ENCODE assay signal across 11 mouse cellular contexts in the genomic region with DNA sequence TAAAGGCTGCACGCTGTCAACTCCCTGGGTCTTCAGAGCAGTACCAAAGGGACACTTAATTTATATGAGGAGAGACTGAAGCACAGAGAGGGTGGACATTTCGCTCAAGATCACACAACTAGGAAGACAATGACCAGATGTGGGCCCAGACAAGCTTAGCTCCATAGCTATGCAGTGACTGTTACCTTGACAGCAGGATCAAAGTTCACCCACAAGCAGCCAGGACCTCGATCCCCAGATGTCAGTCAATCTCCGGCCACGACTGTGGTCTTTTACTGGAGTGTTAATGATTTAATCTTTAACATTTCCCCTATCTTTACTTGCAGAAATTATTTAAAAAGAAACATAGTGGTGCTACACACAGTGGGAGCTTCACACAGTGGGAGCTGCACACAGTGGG. TPM values are rescaled to one million over a fixed set of nuclear protein-coding genes. Genes with fewer than 3 reads are reported as not detected.
DNase-seq lines count a peak whose midpoint lies in the region; ATAC-seq and TF ChIP-seq lines count a peak whose summit lies in the region.
"Had no signal": no experiment of that assay in that cellular context is flagged by ENCODE, and none has a peak within 500 bp of the region (broad histone marks: within the 10 kb centered on the region; RNA-seq: fewer than 3 reads in every experiment).

No protein-coding gene starts in this region.

- no peaks in the 10 kb centered on the region for H3K9me3 ChIP-seq in heart, embryonic 14.5 days (ENCODE audit: control insufficient read depth, low read length)
- H3K9me3 ChIP-seq in kidney, embryonic 16.5 days (ENCODE audit: low read length) = no peaks in the 10 kb centered on the region
- no peaks in the 10 kb centered on the region for H3K9me3 ChIP-seq in liver, embryonic 14.5 days (ENCODE audit: control insufficient read depth, low read length)
- H3K9me3 ChIP-seq: forebrain, embryonic 12.5 days; hindbrain, embryonic 15.5 days had no signal

- H3K27ac ChIP-seq in heart, embryonic 14.5 days (replicated peaks in 1 of 2; ENCODE audit: control insufficient read depth in 1 of 2, insufficient read depth in 1 of 2, low read depth in 2 of 2, low read length in 2 of 2) = peak overlapping the region in 1 of 2 experiments; percentile 24; a peak in 2 of 4 replicates
- peak overlapping the region; percentile 79 for H3K27ac ChIP-seq in kidney, embryonic 16.5 days (ENCODE audit: low read length)
- H3K27ac ChIP-seq in liver, embryonic 14.5 days = no peak overlapping the region
- H3K27ac ChIP-seq: forebrain, embryonic 12.5 days; hindbrain, embryonic 15.5 days had no signal

- H3K4me3 ChIP-seq in heart, embryonic 14.5 days (ENCODE audit: control insufficient read depth in 1 of 2, insufficient read depth in 1 of 2, low read depth in 1 of 2, low read length in 2 of 2) = no peak overlapping the region
- no peak overlapping the region for H3K4me3 ChIP-seq in kidney, embryonic 16.5 days (ENCODE audit: low read length)
- H3K4me3 ChIP-seq in liver, embryonic 14.5 days (ENCODE audit: insufficient read depth in 1 of 2, low read depth in 2 of 2, low read length in 2 of 2) = no peak overlapping the region
- H3K4me3 ChIP-seq: forebrain, embryonic 12.5 days; hindbrain, embryonic 15.5 days had no signal

- 0 out of 2 replicates have a peak, but pooled peaks cover 2% of the 10 kb centered on the region for H3K36me3 ChIP-seq in heart, embryonic 14.5 days (ENCODE audit: control insufficient read depth, insufficient read depth, low read length)
- H3K36me3 ChIP-seq in kidney, embryonic 16.5 days (ENCODE audit: insufficient read depth, low read length) = no peaks in the 10 kb centered on the region
- no peaks in the 10 kb centered on the region for H3K36me3 ChIP-seq in liver, embryonic 14.5 days (replicated peaks; ENCODE audit: control insufficient read depth, insufficient read depth, low read depth)
- H3K36me3 ChIP-seq: forebrain, embryonic 12.5 days; hindbrain, embryonic 15.5 days had no signal

- no peak for TF ChIP-seq CTCF in liver, embryonic 14.5 days (IDR thresholded peaks at IDR 0.05; ENCODE audit: low read depth)

- no peak for DNase-seq in heart, postnatal 36 days
- peak; percentile 35 for DNase-seq in forelimb bud, embryonic 11.5 days (ENCODE audit: low read depth, low spot score)
- DNase-seq in liver, embryonic 14.5 days (ENCODE audit: low read depth in 3 of 3, low spot score in 3 of 3) = no peak
- no peak for DNase-seq in thymus, postnatal 36 days
- no peak for DNase-seq in adrenal gland, postnatal 14 days
- no peak for DNase-seq in adrenal gland, postnatal 36 days
- DNase-seq: lung, postnatal 14 days had no signal

- WGBS in heart, embryonic 14.5 days = 53% methylated on average over 5 of the region's 5 CpGs
- WGBS in kidney, embryonic 16.5 days = 32% methylated on average over 5 of the region's 5 CpGs
- WGBS in liver, embryonic 14.5 days (ENCODE audit: insufficient replicate concordance) = 29% methylated on average over 5 of the region's 5 CpGs

- peaks cover 3% of the 10 kb centered on the region; the same call in 1 of the 2 replicates for H3K27me3 ChIP-seq in heart, embryonic 14.5 days (ENCODE audit: control insufficient read depth, insufficient read depth, low read length)
- H3K27me3 ChIP-seq in kidney, embryonic 16.5 days (ENCODE audit: insufficient read depth, low read length) = no peaks in the 10 kb centered on the region; the same call in 1 of the 2 replicates
- H3K27me3 ChIP-seq in liver, embryonic 14.5 days (ENCODE audit: control insufficient read depth, insufficient read depth, low read length) = no peaks in the 10 kb centered on the region; the same call in none of the 2 replicates
- H3K27me3 ChIP-seq: hindbrain, embryonic 15.5 days had no signal

- ATAC-seq in heart, embryonic 14.5 days (ENCODE audit: insufficient number of reproducible peaks, insufficient read depth, low FRiP score, low read depth) = no peak
- ATAC-seq in kidney, embryonic 16.5 days (ENCODE audit: low FRiP score, low TSS enrichment) = peak; percentile 62; the same call in 1 of the 2 replicates
- ATAC-seq in liver, embryonic 14.5 days (ENCODE audit: insufficient read depth) = no peak

- no peak for TF ChIP-seq EP300 in liver, embryonic 14.5 days (IDR thresholded peaks at IDR 0.05; ENCODE audit: low read depth)

- intact Hi-C loops in heart, postnatal 36 days (cut with DNase I) = no loop called here

- H3K4me2 ChIP-seq in heart, embryonic 14.5 days (ENCODE audit: low read length) = no peak overlapping the region
- H3K4me2 ChIP-seq in kidney, embryonic 16.5 days (replicated peaks; ENCODE audit: low read depth, low read length) = no peak overlapping the region; the same call in 1 of the 2 replicates
- H3K4me2 ChIP-seq in liver, embryonic 14.5 days (ENCODE audit: low read depth) = peak overlapping the region; percentile 13; the same call in 1 of the 2 replicates
- H3K4me2 ChIP-seq: forebrain, embryonic 12.5 days; hindbrain, embryonic 15.5 days had no signal

- peaks cover 55 to 87% of the 10 kb centered on the region in 2 experiments for H3K4me1 ChIP-seq in heart, embryonic 14.5 days (ENCODE audit: control insufficient read depth in 2 of 2, insufficient read depth in 2 of 2, low read length in 2 of 2)
- peaks cover 66% of the 10 kb centered on the region for H3K4me1 ChIP-seq in kidney, embryonic 16.5 days (ENCODE audit: insufficient read depth, low read length)
- 0 out of 4 replicates have a peak, but pooled peaks cover 0 to 2% of the 10 kb centered on the region in 2 experiments for H3K4me1 ChIP-seq in liver, embryonic 14.5 days (replicated peaks; ENCODE audit: control insufficient read depth in 2 of 2, insufficient read depth in 2 of 2, low read length in 1 of 2)

- peak overlapping the region; percentile 38; the same call in 1 of the 2 replicates for H3K9ac ChIP-seq in heart, embryonic 14.5 days (ENCODE audit: low read length)
- H3K9ac ChIP-seq in kidney, embryonic 16.5 days (replicated peaks; ENCODE audit: low read length) = no peak overlapping the region
- H3K9ac ChIP-seq in liver, embryonic 14.5 days (replicated peaks) = no peak overlapping the region
- H3K9ac ChIP-seq: forebrain, embryonic 12.5 days; hindbrain, embryonic 15.5 days had no signal

RNA-seq across cellular contexts. Expression of a gene that starts 49.1 kb away (rescaled TPM):
- 13.0 and 13.2 TPM in 2 replicates for polyA plus RNA-seq in heart, embryonic 14.5 days (2014; fragmentation: Nextera tagmentation; extraction: Ambion mirVana)
- 10 to 100 TPM; 16.2 to 18.1 TPM for total RNA-seq in heart, postnatal 36 days (2021)
- 2.6 and 2.8 TPM in 2 replicates for polyA plus RNA-seq in kidney, embryonic 16.5 days (2015; fragmentation: Nextera tagmentation; extraction: Ambion mirVana)
- 0.08 and 0.13 TPM in 2 replicates for polyA plus RNA-seq in liver, embryonic 14.5 days (2012; rRNA removed)
- polyA plus RNA-seq in liver, embryonic 14.5 days (2014; fragmentation: Nextera tagmentation; extraction: Ambion mirVana) = 0.10 and 0.19 TPM in 2 replicates
- 2.7 and 7.6 TPM in 2 replicates for total RNA-seq in adrenal gland, postnatal 14 days (2021)
- total RNA-seq in adrenal gland, postnatal 36 days (2021) = 1 to 10 TPM; 2.6 to 3.0 TPM
